Mouse (Mus musculus) small intestine, adult 2 months (tissue): Measurements from ENCODE around the gene Neu2. TPM values are rescaled to one million over a fixed set of nuclear protein-coding genes. Genes with fewer than 3 reads are reported as not detected.

ENCODE experiments used
- H3K27ac ChIP-seq: fragments of 200-500 bp; 2 replicates; pipeline ENCODE4 v1.5.1; 2012; ENCODE audit warnings: low read depth, low read length, control low read depth, inconsistent platforms; ENCODE audit not compliant: insufficient read depth
- H3K27me3 ChIP-seq: fragments of 200-500 bp; 2 replicates; pipeline ENCODE4 v1.6.1; 2012; ENCODE audit warnings: mild to moderate bottlenecking, moderate library complexity, low read length, inconsistent platforms; ENCODE audit not compliant: control insufficient read depth, insufficient read depth
- H3K36me3 ChIP-seq: fragments of 200-500 bp; 2 replicates; pipeline ENCODE4 v1.6.1; 2012; ENCODE audit warnings: mild to moderate bottlenecking, low read length, control low read depth, inconsistent platforms; ENCODE audit not compliant: control insufficient read depth, insufficient read depth
- H3K4me1 ChIP-seq: fragments of 200-500 bp; 2 replicates; pipeline ENCODE4 v1.6.1; 2012; ENCODE audit warnings: low read length, inconsistent platforms, mixed read lengths; ENCODE audit not compliant: control insufficient read depth, insufficient read depth, insufficient read length
- H3K4me3 ChIP-seq: fragments of 200-500 bp; 2 replicates; pipeline ENCODE4 v1.5.1; 2012; ENCODE audit warnings: low read depth, mild to moderate bottlenecking, control low read depth, inconsistent platforms, low read length, moderate library complexity
- CTCF ChIP-seq: fragments of 200-500 bp; IDR thresholded peaks from 2 replicates; pipeline ENCODE4 v1.5.1; 2012; ENCODE audit warnings: low read depth, mild to moderate bottlenecking, control low read depth, inconsistent platforms, low read length, moderate library complexity, mixed read lengths; ENCODE audit not compliant: insufficient replicate concordance, insufficient read length; ENCODE audit errors: extremely low read depth
- POLR2A ChIP-seq: fragments of 200-500 bp; IDR thresholded peaks from 2 replicates; pipeline ENCODE4 v1.6.1; 2012; ENCODE audit warnings: low read depth, mild to moderate bottlenecking, control low read depth, inconsistent platforms, low read length, moderate library complexity
- WGBS: fragments of 180-500 bp; shearing (Covaris S2); methylation state at CpG from one replicate; pipeline ENCODE4 v1.1.7; 2018; 5-methylcytosine and 5-hydroxymethylcytosine counted together
- polyA plus RNA-seq: library from polyadenylated mRNA; depleted of rRNA; stranded (reverse); fragments of >200 nt; gene quantifications from 2 replicates; pipeline ENCODE4 v1.2.3, GENCODE M21; 2012

Neu2 gene
- polyA plus RNA-seq, 1 experiment: 2.1 TPM

GRCm38 (mm10) chr1:87589980-87590379 lies 80.3 kb downstream of the Neu2 start:
- Histone ChIP-seq H3K36me3 (no peaks in the 10 kb centered on the region), H3K27ac (no peak overlapping the region), H3K4me1 (peaks cover 3% of the 10 kb centered on the region; the same call in 1 of the 2 replicates), H3K4me3 (no peak overlapping the region), H3K27me3 (no peaks in the 10 kb centered on the region)
- WGBS: 31% methylated on average over 8 of the region's 8 CpGs
- TF ChIP-seq POLR2A: no peak
- TF ChIP-seq CTCF: no peak

- TF ChIP-seq POLR2A (no peak), CTCF (no peak)
- H3K27me3 ChIP-seq: no peaks in the 10 kb centered on the region
- H3K27ac ChIP-seq: no peak overlapping the region
- no peak overlapping the region for H3K4me3 ChIP-seq
- peaks cover 3% of the 10 kb centered on the region; the same call in 1 of the 2 replicates for H3K4me1 ChIP-seq
- H3K36me3 ChIP-seq: no peaks in the 10 kb centered on the region
- WGBS: 51% methylated on average over 3 of the region's 3 CpGs
Measured at GRCm38 (mm10) chr1:87594261-87594660, 84.6 kb downstream of the Neu2 start.

- Histone ChIP-seq H3K27ac (no peak overlapping the region), H3K27me3 (no peaks in the 10 kb centered on the region), H3K4me3 (no peak overlapping the region), H3K4me1 (peaks cover 1% of the 10 kb centered on the region; the same call in 1 of the 2 replicates), H3K36me3 (no peaks in the 10 kb centered on the region)
- TF ChIP-seq POLR2A: no peak
- TF ChIP-seq CTCF: no peak
- WGBS: 93% methylated on average over 10 of the region's 10 CpGs
Measured at GRCm38 (mm10) chr1:87594671-87595070, 85.0 kb downstream of the Neu2 start.

- no peaks in the 10 kb centered on the region for H3K36me3 ChIP-seq
- no peaks in the 10 kb centered on the region for H3K27me3 ChIP-seq
- TF ChIP-seq POLR2A: no peak
- no peak for TF ChIP-seq CTCF
- no peak overlapping the region for H3K27ac ChIP-seq
- WGBS: 74% methylated on average over 7 of the region's 7 CpGs
- no peak overlapping the region for H3K4me3 ChIP-seq
- H3K4me1 ChIP-seq: no peaks in the 10 kb centered on the region
Measured at GRCm38 (mm10) chr1:87600533-87600932, 90.8 kb downstream of the Neu2 start.

- H3K27me3 ChIP-seq: no peaks in the 10 kb centered on the region
- TF ChIP-seq POLR2A (no peak), CTCF (no peak)
Measured at GRCm38 (mm10) chr1:87601801-87602200, 92.1 kb downstream of the Neu2 start.

GRCm38 (mm10) chr1:87603389-87603788 lies 93.7 kb downstream of the Neu2 start:
- TF ChIP-seq POLR2A: no peak
- TF ChIP-seq CTCF: no peak
- Histone ChIP-seq H3K27ac (no peak overlapping the region), H3K4me3 (no peak overlapping the region), H3K27me3 (no peaks in the 10 kb centered on the region), H3K4me1 (peaks cover 5% of the 10 kb centered on the region), H3K36me3 (no peaks in the 10 kb centered on the region)
- WGBS: 91% methylated on average over 5 of the region's 5 CpGs

More at GRCm38 (mm10) chr1:87601801-87602200, 92.1 kb downstream of the Neu2 start:
- no peak overlapping the region for H3K27ac ChIP-seq
- no peaks in the 10 kb centered on the region for H3K36me3 ChIP-seq
- WGBS: 23% methylated on average over 2 of the region's 2 CpGs
- no peak overlapping the region for H3K4me3 ChIP-seq
- no peaks in the 10 kb centered on the region for H3K4me1 ChIP-seq

GRCm38 (mm10) chr1:87605296-87605695 lies 95.6 kb downstream of the Neu2 start:
- no peak overlapping the region for H3K4me3 ChIP-seq
- no peak for TF ChIP-seq POLR2A
- TF ChIP-seq CTCF: no peak
- peaks cover 5% of the 10 kb centered on the region for H3K4me1 ChIP-seq
- no peak overlapping the region for H3K27ac ChIP-seq
- no peaks in the 10 kb centered on the region for H3K27me3 ChIP-seq
- no peaks in the 10 kb centered on the region for H3K36me3 ChIP-seq
- 83% methylated on average over 2 of the region's 2 CpGs for WGBS
